Mouse (Mus musculus) induced T-regulatory cell, adult 2 months (primary cell): ENCODE results near the gene Tbxas1.
A peak's percentile ranks its signal among the peaks of the same experiment; 100 is the strongest.

Experiments used
- DNase-seq: peaks from one replicate; pipeline ENCODE4 v3.0.0-alpha.2; 2012; ENCODE audit warnings: low read depth

The Tbxas1 gene

GRCm38 (mm10) chr6:38875258-38876070, at the start of gene Tbxas1:
Gene Tbxas1, plus strand, starts transcription at chr6:38875404.
- peak; percentile 57 for DNase-seq

- DNase-seq, result no peak
Measured at GRCm38 (mm10) chr6:38825886-38826285, 49.3 kb upstream of the Tbxas1 start.

GRCm38 (mm10) chr6:38826857-38827256, 48.3 kb upstream of the Tbxas1 start:
- no peak for DNase-seq

GRCm38 (mm10) chr6:38827435-38827834, 47.8 kb upstream of the Tbxas1 start:
- no peak for DNase-seq

- no peak for DNase-seq
Measured at GRCm38 (mm10) chr6:38828211-38828610, 47.0 kb upstream of the Tbxas1 start.

- no peak for DNase-seq
Measured at GRCm38 (mm10) chr6:38829452-38829851, 45.8 kb upstream of the Tbxas1 start.

- no peak for DNase-seq
Measured at GRCm38 (mm10) chr6:38833721-38834120, 41.5 kb upstream of the Tbxas1 start.

GRCm38 (mm10) chr6:38834727-38835126, 40.5 kb upstream of the Tbxas1 start:
- peak; percentile 29 for DNase-seq

- DNase-seq, result no peak
Measured at GRCm38 (mm10) chr6:38835217-38835616, 40.0 kb upstream of the Tbxas1 start.

- DNase-seq, result no peak
Measured at GRCm38 (mm10) chr6:38838061-38838460, 37.1 kb upstream of the Tbxas1 start.

GRCm38 (mm10) chr6:38839891-38840290, 35.3 kb upstream of the Tbxas1 start:
- no peak for DNase-seq

GRCm38 (mm10) chr6:38840380-38840779, 34.8 kb upstream of the Tbxas1 start:
- no peak for DNase-seq

GRCm38 (mm10) chr6:38840780-38841179, 34.4 kb upstream of the Tbxas1 start:
- DNase-seq, result no peak

GRCm38 (mm10) chr6:38841551-38841950, 33.7 kb upstream of the Tbxas1 start:
- no peak for DNase-seq

GRCm38 (mm10) chr6:38845117-38845516, 30.1 kb upstream of the Tbxas1 start:
- no peak for DNase-seq

GRCm38 (mm10) chr6:38845876-38846275, 29.3 kb upstream of the Tbxas1 start:
- DNase-seq, result no peak

GRCm38 (mm10) chr6:38846330-38847195, 28.6 kb upstream of the Tbxas1 start:
- no peak for DNase-seq

- DNase-seq, result no peak
Measured at GRCm38 (mm10) chr6:38847447-38847846, 27.8 kb upstream of the Tbxas1 start.

GRCm38 (mm10) chr6:38847958-38848910, 27.0 kb upstream of the Tbxas1 start:
- peak; percentile 65 for DNase-seq

- DNase-seq, result no peak
Measured at GRCm38 (mm10) chr6:38850715-38851259, 24.4 kb upstream of the Tbxas1 start.

- DNase-seq, result no peak
Measured at GRCm38 (mm10) chr6:38851740-38852139, 23.5 kb upstream of the Tbxas1 start.
